Mouse (Mus musculus): Measurements from ENCODE around the gene Tas1r3.

The Tas1r3 gene

DNA sequence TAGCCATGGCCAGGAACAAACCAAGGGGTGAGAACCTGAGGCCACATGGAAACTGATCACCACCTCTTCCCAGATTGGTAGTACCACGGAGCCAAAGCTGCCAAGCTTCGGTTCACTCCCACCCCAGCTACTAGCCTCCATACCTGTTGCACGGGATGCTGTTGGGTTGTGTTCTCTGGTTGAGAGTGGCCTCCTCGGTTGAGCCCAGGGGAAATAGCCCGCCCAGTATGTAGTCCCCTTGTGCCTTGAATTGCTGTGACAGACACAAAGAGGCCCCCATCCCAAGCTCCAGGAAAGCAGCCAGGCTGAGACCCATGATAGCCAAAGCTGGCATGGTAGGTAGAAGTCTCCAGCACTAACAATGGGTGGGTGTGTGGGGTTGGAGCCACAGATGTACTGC is at the start of gene Tas1r3:
Tas1r3 (minus strand) TSS at position 362 of the 400 bp plus-strand sequence.
- no peak for DNase-seq

- no peak for DNase-seq
These were observed 45.6 kb upstream of the Tas1r3 start for GRCm38 (mm10) chr4:155908751-155909150.

- DNase-seq = peak in 1 of 2 experiments; percentile 0
These were observed 45.1 kb upstream of the Tas1r3 start for GRCm38 (mm10) chr4:155908281-155908680.

GRCm38 (mm10) chr4:155907003-155907402 is 43.8 kb upstream of the Tas1r3 start:
- DNase-seq = peak in 1 of 2 experiments; percentile 1

DNA sequence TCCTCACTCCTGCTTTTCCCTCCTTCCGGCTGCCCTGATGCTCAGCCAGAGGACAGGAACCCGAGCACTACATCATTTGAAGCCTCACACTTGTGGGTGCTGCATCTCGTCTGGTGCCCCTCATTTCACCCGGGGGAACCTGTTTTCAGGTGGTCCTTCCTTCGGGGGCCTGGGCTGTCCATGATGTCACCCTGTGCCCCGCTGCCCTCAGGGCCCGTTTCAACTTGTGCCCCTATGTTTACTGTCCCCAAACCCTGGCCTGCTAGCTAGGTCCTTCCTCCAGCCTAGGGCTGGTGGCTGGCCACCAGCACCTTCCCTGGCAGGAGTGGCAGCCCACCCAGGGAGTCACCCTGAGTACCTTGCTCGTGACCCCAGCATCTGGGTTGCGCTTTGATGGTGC is 43.0 kb upstream of the Tas1r3 start:
- DNase-seq = no peak

DNA sequence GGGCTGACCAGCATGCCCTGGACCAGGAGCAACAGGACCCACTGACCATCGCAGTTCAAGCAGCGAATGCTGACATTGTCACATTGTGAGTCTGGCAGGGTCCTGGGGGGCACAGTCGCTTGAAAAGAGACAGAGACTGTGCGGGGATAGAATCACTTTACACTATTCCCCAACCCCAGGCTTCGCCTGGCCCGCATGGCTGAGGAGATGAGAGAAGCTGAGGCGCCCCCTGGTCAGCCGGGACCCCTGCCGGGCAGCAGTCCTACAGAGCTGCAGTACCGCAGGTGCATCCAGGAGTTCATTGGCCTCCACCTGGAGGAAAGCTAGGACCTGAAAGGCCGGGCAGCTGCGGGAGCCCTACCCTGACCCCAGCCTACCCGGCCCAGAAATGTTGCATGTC is 42.5 kb upstream of the Tas1r3 start:
- DNase-seq = no peak

DNA sequence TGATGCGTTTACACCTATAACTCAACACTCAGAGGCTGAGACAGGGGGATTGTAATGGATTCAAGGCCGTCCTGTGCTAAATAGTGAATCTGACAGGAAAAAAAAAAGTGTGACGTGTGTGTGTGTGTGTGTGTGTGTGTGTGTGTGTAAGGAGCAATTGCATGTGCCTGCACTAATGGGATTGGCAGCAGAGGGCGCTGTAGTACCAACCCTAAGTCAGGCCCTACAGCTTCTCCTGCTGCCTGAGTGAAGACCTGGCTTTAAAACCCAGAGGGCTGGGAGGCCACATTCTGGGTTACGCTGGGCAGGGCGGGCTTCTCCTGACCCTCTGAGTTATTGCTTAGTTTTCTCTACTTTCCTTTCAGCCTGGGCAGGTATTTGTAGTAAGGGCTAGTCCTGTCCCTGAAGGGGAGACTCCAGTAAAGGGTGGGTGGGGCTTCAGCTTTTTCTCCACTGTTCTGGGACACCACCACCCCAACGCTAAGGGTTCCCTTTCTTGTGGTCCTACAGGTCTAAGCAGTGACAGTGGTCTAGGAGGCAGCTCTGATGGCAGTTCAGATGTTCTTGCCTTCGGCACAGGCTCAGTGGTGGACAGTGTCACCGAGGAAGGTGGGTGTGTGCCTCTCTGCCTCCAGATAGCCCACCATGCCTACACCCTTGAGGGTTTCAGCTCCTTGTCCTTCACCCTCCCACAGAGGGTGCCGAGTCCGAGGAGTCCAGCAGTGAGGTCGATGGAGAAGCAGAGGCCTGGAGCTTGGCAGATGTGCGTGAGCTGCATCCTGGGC is 41.3 kb upstream of the Tas1r3 start:
- peak in 1 of 2 experiments; percentile 68 for DNase-seq

DNA sequence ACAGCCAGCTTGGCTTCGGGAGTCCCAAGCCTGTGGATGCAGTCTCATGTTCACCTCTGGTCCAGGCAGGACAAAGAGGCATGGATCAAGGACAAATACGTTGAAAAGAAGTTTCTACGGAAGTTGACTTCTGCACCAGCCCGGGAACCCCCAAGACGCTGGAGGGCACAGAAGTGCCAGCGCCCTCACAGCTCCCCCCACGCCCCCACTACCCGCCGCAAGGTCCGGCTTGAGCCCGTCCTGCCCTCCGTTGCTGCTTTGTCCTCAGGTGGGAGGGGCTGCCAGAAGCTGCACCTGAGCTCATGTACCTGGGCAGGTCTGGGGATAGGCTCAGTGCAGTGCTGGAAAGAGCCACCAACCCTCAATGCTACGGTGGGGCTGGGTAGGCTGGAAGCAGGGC is 40.1 kb upstream of the Tas1r3 start:
- DNase-seq = no peak

DNA sequence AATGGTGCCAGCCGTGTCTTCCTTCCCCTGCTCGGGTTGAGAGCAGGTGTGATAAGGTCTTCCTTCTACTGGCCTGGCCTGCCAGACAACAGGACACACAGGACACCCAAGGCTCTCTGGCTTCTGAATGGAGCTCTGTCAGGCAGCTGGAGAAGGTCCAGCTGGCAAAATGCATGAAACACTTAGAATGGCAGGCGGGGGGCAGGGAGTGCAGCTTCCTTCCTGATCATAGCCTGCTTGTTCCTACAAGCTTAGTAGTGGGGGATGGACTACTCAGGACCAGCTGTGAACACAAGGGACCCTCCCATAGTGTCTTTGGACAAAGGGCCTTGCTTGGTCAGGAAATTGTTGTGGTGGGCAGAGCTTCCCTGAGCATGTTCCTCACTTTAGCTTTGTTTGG is 38.0 kb upstream of the Tas1r3 start:
- peak; percentile 49 to 64 for DNase-seq

DNA sequence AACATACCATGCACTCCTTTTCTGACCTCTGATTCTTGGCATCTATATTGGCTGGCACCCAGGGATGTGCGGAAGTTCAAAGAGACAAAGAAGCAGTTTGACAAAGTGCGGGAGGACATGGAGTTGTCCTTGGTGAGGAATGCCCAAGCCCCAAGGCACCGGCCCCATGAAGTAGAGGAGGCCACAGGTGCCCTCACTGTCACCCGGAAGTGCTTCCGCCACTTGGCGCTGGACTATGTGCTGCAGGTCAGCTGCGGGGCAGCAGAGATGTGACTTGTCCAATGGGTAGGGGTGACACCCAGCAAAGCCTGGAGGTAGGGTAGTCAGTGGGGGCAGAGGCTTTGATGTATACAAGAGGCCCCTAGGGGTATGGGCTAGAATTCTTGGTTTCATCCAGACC is 36.2 kb upstream of the Tas1r3 start:
- DNase-seq = no peak

DNA sequence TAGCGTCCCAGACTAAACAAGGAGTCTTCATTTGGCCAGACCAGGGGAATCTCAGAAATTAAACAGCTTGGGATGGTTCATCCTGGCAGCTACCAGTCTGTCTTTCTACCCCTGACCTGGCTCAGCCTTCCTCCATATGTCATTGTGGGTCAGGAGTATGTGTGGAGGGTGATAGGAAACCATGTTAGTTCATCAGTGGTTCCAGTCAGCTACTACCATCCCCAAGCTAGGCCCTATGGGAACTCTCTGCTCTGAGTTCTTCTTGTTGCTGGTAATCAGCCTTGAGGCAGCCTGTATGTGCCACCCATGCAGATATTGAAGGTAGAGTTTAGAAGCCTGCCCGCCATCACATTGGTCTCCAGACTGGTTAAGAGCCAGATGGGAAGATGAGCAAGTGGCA is 35.2 kb upstream of the Tas1r3 start:
- no peak for DNase-seq

DNA sequence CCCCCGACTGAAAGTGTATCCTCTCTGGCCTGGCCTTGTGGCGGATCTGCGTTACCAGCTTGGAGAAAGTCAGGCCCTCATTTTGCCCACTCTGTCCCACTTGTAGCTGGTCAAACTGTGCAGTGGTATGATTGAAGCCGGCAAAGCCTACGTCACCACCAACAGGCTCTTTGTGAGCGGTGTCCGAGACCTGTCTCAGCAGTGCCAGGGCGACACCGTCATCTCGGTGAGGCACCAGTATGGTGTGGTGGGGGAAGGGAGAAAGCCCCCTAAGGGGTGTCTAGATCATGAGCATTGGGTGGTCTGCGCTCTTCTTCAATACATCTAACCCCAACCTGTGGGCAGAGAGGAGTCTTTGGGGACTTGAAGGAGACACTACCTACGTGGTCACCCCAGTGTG is 33.3 kb upstream of the Tas1r3 start:
- DNase-seq = no peak

DNA sequence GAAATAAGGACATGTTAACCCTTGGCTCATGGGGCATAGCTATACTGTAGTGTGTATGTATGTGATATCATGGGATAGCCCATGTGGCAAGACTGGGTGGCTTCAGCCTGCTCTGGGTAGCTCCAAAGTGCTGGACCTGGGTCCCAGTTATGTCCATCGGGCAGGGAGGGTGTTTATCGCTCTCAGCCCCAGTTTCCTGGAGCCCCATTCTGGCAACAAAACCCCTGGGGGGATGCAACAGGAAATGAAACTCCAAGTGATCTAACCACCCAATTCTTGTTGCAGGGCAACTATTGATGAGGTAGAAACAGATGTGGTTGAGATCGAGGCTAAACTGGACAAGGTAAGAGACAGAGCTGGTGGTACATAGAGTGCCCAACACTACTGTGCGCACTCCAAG is 32.7 kb upstream of the Tas1r3 start:
- peak in 1 of 2 experiments; percentile 1 for DNase-seq

DNA sequence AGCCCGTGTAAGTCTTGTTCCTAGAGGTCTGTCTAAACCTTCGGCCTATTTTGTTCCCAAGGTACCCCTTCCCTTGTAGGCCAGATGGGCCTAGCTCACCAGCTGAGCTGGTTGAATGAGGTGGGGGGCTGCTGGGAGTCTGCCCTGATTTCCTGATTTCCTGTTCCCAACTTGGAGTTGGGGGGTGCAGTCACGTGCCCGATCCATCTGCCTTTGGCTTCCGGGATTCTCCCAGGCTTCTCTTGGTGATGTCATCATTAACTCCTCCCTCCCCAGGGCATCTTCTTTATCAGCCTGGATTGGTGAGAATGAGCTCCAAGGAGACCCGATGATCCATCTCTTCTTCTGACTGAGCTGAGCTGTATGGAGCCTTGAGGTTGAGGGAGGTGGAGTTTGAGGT is 32.1 kb upstream of the Tas1r3 start:
- DNase-seq = peak; percentile 64 to 76

DNA sequence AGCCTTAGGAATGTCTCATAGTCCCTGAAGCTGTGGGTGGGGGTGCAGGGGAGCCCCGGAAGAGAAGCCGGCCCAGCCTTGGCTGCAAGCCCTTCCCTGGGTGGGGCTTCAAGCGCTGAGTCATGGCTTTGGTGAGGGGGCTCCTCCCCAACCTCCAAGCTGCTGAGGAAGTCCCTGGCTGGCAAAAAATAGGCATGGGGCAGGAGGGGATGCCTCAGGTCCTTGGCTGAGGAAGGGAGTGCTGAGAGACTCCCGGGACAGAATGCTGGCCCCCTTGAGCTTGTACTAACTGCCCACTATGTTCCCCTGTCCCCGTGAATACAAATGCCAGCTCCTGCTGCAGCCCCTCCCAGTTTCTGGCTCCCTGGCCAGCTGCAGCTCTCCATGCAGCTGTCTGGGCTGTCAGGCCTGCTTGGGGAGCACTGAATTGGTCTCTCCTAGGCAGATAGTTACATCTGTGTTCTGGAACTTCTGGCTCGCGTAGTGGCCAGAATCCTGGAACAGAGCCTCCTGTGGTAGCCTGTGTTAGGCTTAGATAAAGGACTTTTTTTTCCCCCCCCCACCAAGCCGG is 31.2 kb upstream of the Tas1r3 start:
- peak; percentile 66 to 73 for DNase-seq

DNA sequence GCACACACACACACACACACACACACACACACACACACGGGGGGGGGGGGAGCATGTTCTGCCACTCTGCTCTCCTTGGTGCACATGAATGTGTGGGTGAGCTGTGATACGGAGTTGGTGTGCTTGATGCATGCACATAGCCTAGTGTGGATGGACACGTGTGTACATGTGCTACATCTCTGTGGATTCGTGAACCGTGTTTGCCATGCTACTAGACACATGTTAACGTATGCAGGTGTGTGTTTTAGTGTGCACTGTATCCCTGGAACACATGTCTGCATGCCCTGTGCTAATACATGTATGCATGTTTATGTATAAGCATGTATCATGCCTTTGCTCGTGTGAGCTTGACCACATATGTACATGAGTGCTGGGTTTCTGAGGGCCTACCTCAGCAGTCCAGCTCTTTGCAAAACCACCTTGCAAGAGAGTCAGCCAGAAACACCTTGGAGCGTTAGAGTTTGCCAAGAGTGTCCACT is 30.1 kb upstream of the Tas1r3 start:
- DNase-seq = no peak

- peak; percentile 30 to 55 for DNase-seq
These were observed 29.5 kb upstream of the Tas1r3 start for GRCm38 (mm10) chr4:155892438-155893211.

- peak; percentile 80 to 93 for DNase-seq
These were observed 28.9 kb upstream of the Tas1r3 start for GRCm38 (mm10) chr4:155892017-155892416.

DNA sequence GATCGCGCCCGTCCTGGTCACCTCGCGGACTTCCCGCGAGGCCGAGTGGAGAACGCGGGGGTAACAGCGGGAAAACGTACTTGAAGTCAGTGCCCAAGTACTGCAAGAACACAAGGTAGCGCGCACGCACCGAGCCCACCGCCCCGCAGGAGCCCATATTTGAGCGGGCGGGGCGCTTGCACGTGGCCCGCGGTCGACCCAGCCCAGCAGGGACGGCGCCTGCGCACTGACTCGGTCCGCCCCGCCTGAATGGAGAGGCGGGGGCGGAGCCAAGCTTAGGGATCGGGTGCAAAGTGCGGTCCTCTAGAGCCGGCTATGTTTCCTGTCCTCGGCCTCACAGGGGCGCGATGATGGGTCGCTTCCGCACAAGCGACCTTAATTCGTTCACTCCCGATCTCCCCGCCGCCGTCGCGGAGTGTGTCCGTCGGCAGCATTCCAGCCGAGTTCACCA is 28.4 kb upstream of the Tas1r3 start, which contains the start of the genes Pusl1 and Acap3:
Pusl1 (minus strand) TSS at position 231 of the 451 bp plus-strand sequence.
Acap3 (plus strand) TSS at position 272 of the 451 bp plus-strand sequence.
- peak; percentile 96 to 99 for DNase-seq

DNA sequence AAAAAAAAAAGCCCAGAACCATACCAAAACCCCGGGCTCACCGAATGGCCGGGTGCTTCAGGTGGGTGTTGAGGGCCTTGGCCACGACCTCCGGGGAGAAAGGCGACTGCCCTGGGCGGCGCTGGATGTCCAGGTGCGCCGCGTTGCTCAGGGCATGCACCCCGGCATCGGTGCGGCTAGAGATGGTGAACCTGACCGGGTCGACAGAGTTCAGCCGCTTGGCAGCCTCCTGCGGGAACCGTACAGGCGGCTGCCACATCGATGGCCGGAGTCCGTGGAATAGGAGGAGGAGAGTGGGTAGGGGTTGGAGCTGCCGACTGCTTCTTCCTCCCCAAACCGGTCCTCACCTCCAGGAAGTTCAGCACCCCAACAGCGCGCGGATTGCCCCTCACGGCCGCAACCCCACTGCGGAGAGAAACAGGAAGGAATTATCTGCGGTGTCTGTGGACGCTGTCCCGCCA is 27.9 kb upstream of the Tas1r3 start:
- peak in 1 of 2 experiments; percentile 52 for DNase-seq

GRCm38 (mm10) chr4:155889316-155889715 is 26.2 kb upstream of the Tas1r3 start:
- DNase-seq = no peak

GRCm38 (mm10) chr4:155888181-155888580 is 25.0 kb upstream of the Tas1r3 start:
- no peak for DNase-seq

DNA sequence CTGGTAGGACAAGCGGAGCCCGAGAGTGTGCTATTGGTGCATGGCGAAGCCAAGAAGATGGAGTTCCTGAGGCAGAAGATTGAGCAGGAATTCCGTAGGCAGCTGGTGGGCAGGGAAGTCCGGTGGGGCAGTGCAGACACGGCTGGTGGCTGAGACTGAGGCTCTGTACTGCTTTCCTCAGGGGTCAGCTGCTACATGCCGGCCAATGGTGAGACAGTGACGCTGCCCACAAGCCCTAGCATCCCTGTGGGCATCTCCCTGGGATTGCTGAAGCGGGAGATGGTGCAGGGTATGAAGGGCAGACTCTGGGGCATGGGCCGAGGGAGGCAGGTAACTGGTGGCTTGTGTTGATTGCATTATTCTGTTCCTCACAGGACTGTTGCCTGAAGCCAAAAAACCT is 24.5 kb upstream of the Tas1r3 start:
- peak in 1 of 2 experiments; percentile 1 for DNase-seq
